Mouse (Mus musculus): Measurements from ENCODE around the gene Ltc4s. TPM values are rescaled to one million over a fixed set of nuclear protein-coding genes. Genes with fewer than 3 reads are reported as not detected.
A peak's percentile ranks its signal among the peaks of the same experiment; 100 is the strongest.

Ltc4s gene
- total RNA-seq, 2 experiments from 2014 or later: 0.74 TPM; not detected in 1

- no peak for ATAC-seq (replicated peaks; ENCODE audit: poor library complexity)
These were observed 10.2 kb upstream of the Ltc4s start for GRCm38 (mm10) chr11:50248473-50249171.

DNA sequence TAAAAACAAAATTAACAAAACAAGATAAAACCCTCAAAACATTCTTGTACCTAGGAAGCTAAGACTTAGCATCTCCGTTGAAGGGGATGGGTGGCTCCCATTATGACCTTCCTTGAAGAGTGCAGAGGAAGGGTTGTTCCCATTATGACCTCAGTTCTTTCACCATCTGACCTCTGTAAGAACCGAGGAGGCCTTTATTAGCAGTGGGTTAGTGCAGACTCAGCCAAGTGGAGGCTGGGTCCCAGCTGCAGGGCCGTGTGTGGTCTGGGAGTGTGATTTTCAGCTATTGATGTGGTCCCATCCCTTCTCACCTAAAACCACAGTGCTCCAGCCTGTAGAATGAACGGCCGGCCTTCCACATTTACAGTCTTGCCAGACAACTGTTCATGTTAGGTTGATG, 6.9 kb upstream of the Ltc4s start:
- no peak for ATAC-seq (replicated peaks; ENCODE audit: poor library complexity)

GRCm38 (mm10) chr11:50243926-50244325, 5.5 kb upstream of the Ltc4s start:
- no peak for ATAC-seq (replicated peaks; ENCODE audit: poor library complexity)

DNA sequence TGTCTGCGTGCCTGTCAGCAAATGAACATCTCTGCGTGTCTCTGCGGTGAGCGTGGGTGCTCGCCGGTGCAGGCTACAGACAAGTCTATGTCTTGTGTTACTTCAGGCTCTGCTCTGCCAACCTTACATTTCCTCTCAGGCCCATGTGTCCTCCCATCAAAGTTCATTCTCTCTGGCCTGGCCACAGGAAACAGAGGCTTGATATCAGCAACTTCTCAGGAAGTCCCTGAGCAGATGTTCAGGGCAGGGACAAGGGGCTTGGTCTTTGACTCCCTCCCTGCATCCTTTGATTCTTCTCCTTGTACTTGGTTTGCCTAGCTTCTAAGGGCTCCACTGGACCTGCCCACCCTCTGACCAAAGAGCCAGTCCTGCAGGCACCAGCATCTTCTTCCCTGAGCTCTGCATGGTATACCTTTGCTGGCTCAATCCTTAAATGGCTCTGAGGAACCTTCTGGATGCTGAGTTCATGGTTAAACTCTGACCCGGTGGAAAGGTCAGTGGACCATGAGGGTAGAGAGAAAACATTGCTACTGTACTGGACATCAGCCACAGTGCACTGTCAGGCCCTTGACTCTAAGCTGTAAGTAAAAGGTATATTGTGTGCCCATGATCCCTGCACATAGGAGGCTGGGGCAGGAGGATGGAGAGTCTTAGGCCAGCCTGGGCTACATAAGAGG, 2.0 kb upstream of the Ltc4s start:
- peak; percentile 18 for ATAC-seq (replicated peaks; ENCODE audit: poor library complexity)

GRCm38 (mm10) chr11:50238821-50239791, 690 bp upstream of the Ltc4s start:
- ATAC-seq (replicated peaks; ENCODE audit: poor library complexity): peak; percentile 12

- no peak for ATAC-seq (replicated peaks; ENCODE audit: poor library complexity)
These were observed 1.2 kb downstream of the Ltc4s start for GRCm38 (mm10) chr11:50236937-50237835.

DNA sequence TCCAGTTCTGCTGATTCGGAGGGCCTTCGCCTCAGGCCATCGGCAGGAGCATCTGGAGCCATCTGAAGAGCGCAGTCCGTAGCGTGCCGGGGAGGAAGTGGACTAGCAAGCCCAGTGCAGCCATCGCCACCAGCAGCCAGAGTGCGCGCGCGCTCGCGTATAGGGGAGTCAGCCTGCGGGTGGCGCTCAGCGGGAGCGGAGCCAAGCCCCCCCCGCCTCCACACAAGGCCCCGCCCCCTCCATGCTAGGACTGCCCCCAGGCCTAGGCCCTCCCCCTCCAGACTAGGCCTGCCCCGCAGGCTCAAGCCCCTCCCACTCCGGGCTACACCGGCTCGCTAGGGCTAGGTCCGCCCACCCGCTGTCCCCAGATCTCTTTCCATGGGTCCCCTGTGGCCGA, 1.9 kb downstream of the Ltc4s start:
- ATAC-seq (replicated peaks; ENCODE audit: poor library complexity): peak; percentile 63

DNA sequence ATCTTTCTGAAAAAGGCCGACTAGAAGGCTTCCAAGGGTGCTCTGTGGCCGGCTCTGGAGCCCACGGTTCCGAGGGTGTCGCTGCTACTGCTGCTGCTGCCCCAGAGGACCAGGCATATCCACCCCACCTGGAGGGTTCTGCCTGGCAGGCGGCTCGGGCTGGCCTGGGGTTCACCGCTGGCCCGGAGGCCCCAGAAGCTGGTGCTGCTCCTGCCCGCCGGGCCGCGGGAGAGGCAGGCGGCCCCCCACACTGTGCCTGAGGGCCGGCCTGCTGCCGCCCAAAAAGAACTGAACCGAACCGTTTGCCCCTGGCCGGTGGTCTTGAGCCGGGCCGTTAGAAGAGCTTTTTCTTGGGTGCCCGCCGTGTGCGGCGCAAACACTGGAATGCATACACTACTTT, 3.8 kb downstream of the Ltc4s start:
- ATAC-seq (replicated peaks; ENCODE audit: poor library complexity): no peak

GRCm38 (mm10) chr11:50233993-50234392, 4.4 kb downstream of the Ltc4s start:
- no peak for ATAC-seq (replicated peaks; ENCODE audit: poor library complexity)

- ATAC-seq (replicated peaks; ENCODE audit: poor library complexity): peak; percentile 42
These were observed 5.4 kb downstream of the Ltc4s start for GRCm38 (mm10) chr11:50233022-50233421.

DNA sequence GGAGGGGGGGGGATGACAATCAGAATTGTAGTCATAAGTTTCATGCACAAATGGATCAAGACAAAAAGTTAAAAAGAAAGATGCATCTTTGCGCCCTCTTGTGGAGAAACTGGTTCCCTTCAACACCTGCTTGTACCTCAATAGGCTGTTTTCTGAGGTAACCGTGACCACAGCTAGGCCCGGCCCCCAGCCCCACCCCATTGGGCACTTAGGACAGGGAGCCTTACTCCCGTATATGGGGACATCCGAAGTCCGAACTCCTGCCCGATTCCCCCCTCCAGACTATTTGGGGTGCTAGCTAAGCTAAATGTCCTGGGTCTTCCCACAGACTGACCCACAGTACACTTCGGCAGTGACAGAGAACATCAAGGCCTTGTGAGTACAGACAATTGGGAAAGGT, 7.0 kb downstream of the Ltc4s start:
- peak; percentile 47 for ATAC-seq (replicated peaks; ENCODE audit: poor library complexity)

DNA sequence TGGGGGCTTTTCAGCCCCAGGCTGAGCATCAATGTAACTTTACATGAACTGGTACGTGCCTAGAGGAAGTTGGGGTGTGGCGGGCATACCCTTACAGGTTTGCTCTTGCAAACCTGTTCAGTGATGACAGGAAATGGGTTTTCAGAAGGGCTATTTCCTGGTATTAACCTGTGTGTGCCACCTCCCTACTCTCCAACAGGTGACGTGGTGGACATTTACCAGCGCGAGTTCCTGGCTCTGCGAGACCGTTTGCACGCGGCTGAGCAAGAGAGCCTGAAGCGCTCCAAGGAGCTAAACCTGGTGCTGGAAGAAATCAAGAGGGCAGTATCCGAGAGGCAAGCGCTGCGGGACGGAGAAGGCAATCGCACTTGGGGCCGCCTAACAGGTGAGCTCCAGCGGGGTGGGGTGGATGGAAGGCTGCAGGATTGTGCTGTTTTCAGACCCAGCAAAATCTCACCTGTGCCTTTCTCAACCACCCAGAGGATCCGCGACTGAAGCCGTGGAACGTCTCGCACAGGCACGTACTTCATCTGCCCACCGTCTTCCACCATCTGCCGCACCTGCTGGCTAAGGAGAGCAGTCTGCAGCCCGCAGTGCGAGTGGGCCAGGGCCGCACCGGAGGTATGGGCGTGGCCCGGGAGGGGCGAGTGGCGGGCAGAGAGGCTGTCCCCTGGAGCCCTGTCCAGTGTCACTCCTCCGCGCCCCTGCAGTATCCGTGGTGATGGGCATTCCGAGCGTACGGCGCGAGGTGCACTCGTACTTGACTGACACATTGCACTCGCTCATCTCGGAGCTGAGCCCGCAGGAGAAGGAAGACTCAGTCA, 7.7 kb downstream of the Ltc4s start:
- ATAC-seq (replicated peaks; ENCODE audit: poor library complexity): no peak

DNA sequence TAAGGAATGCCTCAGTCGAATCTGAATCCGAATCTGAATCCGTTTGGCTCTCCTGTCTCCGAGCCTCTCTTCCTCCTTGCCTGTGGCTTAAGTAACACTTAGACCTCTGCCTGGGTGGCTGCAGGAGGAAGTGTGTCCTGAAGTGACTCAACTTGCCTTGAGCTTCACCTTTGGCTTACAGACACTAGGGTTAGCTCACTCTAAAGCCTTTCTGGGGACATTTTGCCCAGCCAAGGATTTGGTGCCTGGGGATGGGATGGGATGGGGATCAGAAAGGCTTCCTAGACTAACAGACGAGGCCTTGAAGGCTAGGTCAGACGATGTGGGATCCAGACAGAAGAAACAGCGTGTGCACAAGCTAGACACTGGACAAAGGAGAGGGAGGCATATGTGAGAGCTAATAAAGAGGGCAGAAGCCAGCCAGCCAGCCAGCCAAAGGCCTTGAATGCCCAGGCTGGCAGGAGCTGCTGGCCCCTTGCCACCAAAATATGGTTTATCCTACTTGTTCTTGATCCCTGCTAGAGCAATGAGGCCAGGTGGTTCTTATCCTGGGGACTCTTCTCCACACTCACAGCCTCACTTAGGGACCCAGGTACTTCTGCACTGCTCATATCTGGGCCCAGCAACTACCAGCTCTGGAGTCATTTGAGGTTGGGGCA, 9.0 kb downstream of the Ltc4s start:
- no peak for ATAC-seq (replicated peaks; ENCODE audit: poor library complexity)

- ATAC-seq (replicated peaks; ENCODE audit: poor library complexity): no peak
These were observed 9.6 kb downstream of the Ltc4s start for GRCm38 (mm10) chr11:50228772-50229171.

DNA sequence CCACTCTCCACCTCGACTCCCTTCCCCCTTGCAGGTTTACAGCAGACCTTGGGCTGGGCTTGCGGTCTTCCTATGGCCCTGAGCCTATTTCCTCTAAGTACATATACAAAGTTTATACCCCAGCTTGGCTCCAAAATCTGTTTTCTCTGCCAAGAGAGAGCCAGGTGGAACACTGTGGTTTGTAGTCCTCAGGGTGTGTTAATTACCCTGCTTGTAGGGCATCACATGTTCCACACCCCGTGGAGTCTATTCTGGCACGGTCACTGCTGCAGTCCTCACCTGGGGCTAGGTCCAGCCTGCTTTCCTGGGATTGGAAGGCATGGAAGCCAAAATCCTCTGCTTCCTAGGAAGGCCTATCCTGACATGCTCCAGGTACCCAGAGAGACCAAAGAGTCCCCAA, 10.7 kb downstream of the Ltc4s start:
- ATAC-seq (replicated peaks; ENCODE audit: poor library complexity): no peak

DNA sequence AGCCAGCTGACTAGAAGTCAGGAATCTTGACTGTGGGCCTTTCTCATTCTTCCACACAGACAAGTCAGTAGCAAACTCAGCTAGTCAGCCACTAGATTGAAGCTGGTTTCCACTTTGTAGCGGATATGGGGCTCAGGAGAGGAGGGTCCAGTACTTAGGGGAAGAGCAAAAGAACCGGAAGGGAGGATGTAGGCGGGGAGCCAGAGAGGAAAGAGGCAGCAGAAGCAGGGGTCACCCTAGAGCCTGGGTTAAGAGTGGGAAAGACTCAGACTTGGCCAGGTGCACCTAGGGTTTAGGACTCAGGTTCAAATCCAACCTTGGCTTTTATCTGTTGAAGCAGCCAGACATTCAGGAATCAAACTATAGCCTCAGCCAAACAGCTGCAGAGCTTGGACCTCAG, 11.2 kb downstream of the Ltc4s start:
- ATAC-seq (replicated peaks; ENCODE audit: poor library complexity): no peak

GRCm38 (mm10) chr11:50226406-50226805, 12.0 kb downstream of the Ltc4s start:
- ATAC-seq (replicated peaks; ENCODE audit: poor library complexity): no peak

DNA sequence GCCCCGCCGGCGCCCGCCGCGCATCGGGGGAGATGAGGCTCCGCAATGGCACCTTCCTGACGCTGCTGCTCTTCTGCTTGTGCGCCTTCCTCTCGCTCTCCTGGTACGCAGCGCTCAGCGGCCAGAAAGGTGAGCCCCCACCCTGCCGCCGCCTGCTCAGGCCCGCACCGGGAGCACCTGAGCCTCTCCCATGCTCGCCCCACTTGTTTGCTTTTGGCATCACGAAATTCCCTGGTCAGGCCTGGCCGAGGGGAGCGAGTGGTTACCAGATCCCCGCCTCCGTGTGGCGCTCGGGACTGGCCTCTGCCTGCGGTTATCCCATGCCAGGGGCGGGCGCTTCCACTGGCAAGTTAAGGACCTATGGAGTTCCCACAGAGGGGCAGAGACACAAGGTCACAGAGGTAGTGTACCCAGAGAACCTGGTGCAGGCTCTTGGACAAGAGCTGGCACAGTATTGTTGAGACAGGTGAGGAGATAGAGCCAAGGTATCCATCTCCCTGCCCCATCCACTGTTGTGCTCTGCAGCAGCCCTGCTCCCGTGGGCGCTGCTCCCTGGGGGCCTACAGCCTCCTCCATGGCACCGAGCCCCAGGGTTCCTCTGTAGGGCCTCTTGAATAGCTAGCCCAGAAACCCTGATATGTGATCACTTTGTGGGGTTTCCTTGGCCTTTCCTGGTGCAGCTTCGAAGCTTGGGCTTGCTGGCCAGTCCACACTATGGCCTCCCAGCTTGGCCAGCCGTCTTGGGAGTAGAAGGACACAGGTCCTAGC, 12.6 kb downstream of the Ltc4s start:
- no peak for ATAC-seq (replicated peaks; ENCODE audit: poor library complexity)

Data from megakaryocyte progenitor cell, adult 5-6 weeks (primary cell).